Mouse (Mus musculus) heart, embryonic 14.5 days (tissue): ENCODE results near the gene Tube1. TPM values are rescaled to one million over a fixed set of nuclear protein-coding genes. Genes with fewer than 3 reads are reported as not detected.

Experiments used
- ATAC-seq: fragments of 200-750 bp; cut with Nextera tagmentation; 2 replicates; pipeline ENCODE4 v1.8.0; 2017; ENCODE audit warnings: low read depth, moderate TSS enrichment; ENCODE audit not compliant: insufficient number of reproducible peaks, insufficient read depth, low FRiP score
- H3K27ac ChIP-seq, 2 experiments: fragments of 200-500 bp in 1 of 2; fragments of 300-500 bp in 1 of 2; sonication (generic) in 1 of 2; replicated peaks in 1 of 2; 2 replicates each; pipeline ENCODE4 v1.5.1; 2012 to 2014; ENCODE audit warnings: low read depth in 2 of 2, low read length in 2 of 2, control low read depth in 1 of 2, mild to moderate bottlenecking in 1 of 2, mixed read lengths in 1 of 2; ENCODE audit not compliant: control insufficient read depth in 1 of 2, insufficient read depth in 1 of 2
- H3K27me3 ChIP-seq: fragments of 300-500 bp; sonication (generic); 2 replicates; pipeline ENCODE4 v1.6.1; 2014; ENCODE audit warnings: mild to moderate bottlenecking, low read length, control low read depth; ENCODE audit not compliant: control insufficient read depth, insufficient read depth
- H3K36me3 ChIP-seq: fragments of 300-500 bp; sonication (generic); 2 replicates; pipeline ENCODE4 v1.6.1; 2014; ENCODE audit warnings: mild to moderate bottlenecking, control low read depth, low read length, mixed read lengths; ENCODE audit not compliant: control insufficient read depth, insufficient read depth
- H3K4me1 ChIP-seq, 2 experiments: fragments of 200-500 bp in 1 of 2; fragments of 300-500 bp in 1 of 2; sonication (generic) in 1 of 2; 2 replicates each; pipeline ENCODE4 v1.6.1; 2012 to 2014; ENCODE audit warnings: low read length in 2 of 2, control low read depth in 1 of 2, mixed read lengths in 1 of 2; ENCODE audit not compliant: control insufficient read depth in 2 of 2, insufficient read depth in 2 of 2
- H3K4me2 ChIP-seq: fragments of 300-500 bp; sonication (generic); 2 replicates; pipeline ENCODE4 v1.6.1; 2014; ENCODE audit warnings: mild to moderate bottlenecking, low read length
- H3K4me3 ChIP-seq, 2 experiments: fragments of 200-500 bp in 1 of 2; fragments of 300-500 bp in 1 of 2; sonication (generic) in 1 of 2; 2 replicates each; pipeline ENCODE4 v1.5.1; 2012 to 2014; ENCODE audit warnings: low read length in 2 of 2, mild to moderate bottlenecking in 2 of 2, control low read depth in 1 of 2, low read depth in 1 of 2, moderate library complexity in 1 of 2; ENCODE audit not compliant: control insufficient read depth in 1 of 2, insufficient read depth in 1 of 2
- H3K9ac ChIP-seq: fragments of 300-500 bp; sonication (generic); 2 replicates; pipeline ENCODE4 v1.6.1; 2014; ENCODE audit warnings: mild to moderate bottlenecking, low read length
- H3K9me3 ChIP-seq: fragments of 300-500 bp; sonication (generic); 2 replicates; pipeline ENCODE4 v1.6.1; 2016; ENCODE audit warnings: low read length, control low read depth; ENCODE audit not compliant: control insufficient read depth
- WGBS: fragments of 180-500 bp; shearing (Covaris S2); extraction: QIAGEN DNeasy Blood & Tissue Kit; methylation state at CpG from one replicate; pipeline ENCODE4 v1.1.7; 2014; 5-methylcytosine and 5-hydroxymethylcytosine counted together
- polyA plus RNA-seq: library from polyadenylated mRNA; unstranded; fragments of >200 nt; fragmentation: Nextera tagmentation; extraction: Ambion mirVana; gene quantifications from 2 replicates; pipeline ENCODE4 v1.2.1, GENCODE M21; 2014

Tube1 gene
- polyA plus RNA-seq, 1 experiment from 2014 or later = 7.3 TPM

- Histone ChIP-seq H3K4me3 (no peak overlapping the region), H3K4me2 (no peak overlapping the region), H3K9me3 (no peaks in the 10 kb centered on the region), H3K27ac (no peak overlapping the region), H3K27me3 (no peaks in the 10 kb centered on the region; the same call in 1 of the 2 replicates), H3K9ac (no peak overlapping the region), H3K36me3 (no peaks in the 10 kb centered on the region), H3K4me1 (peaks cover 13 to 15% of the 10 kb centered on the region in 2 experiments)
- no peak for ATAC-seq
- WGBS = 50% methylated on average over 9 of the region's 9 CpGs
Observed at GRCm38 (mm10) chr10:39169642-39170041, 35.9 kb downstream of the Tube1 start.

GRCm38 (mm10) chr10:39170181-39170580 is 36.4 kb downstream of the Tube1 start:
- Histone ChIP-seq H3K4me2 (peak overlapping the region; percentile 7; the same call in 1 of the 2 replicates), H3K27me3 (no peaks in the 10 kb centered on the region; the same call in 1 of the 2 replicates)
- WGBS = 14% methylated on average over 8 of the region's 8 CpGs

GRCm38 (mm10) chr10:39170706-39171105 is 36.9 kb downstream of the Tube1 start:
- WGBS = 19% methylated on average over 6 of the region's 6 CpGs
- Histone ChIP-seq H3K4me3 (no peak overlapping the region), H3K4me2 (peak overlapping the region; percentile 74), H3K36me3 (no peaks in the 10 kb centered on the region), H3K27ac (no peak overlapping the region), H3K9ac (no peak overlapping the region), H3K4me1 (peaks cover 11 to 15% of the 10 kb centered on the region in 2 experiments), H3K27me3 (no peaks in the 10 kb centered on the region; the same call in 1 of the 2 replicates), H3K9me3 (no peaks in the 10 kb centered on the region)
- ATAC-seq = no peak

More at GRCm38 (mm10) chr10:39170181-39170580, 36.4 kb downstream of the Tube1 start:
- no peaks in the 10 kb centered on the region for H3K9me3 ChIP-seq
- H3K4me3 ChIP-seq = no peak overlapping the region
- no peak overlapping the region for H3K9ac ChIP-seq
- H3K27ac ChIP-seq = no peak overlapping the region
- H3K36me3 ChIP-seq = no peaks in the 10 kb centered on the region
- H3K4me1 ChIP-seq = peaks cover 12 to 15% of the 10 kb centered on the region in 2 experiments
- no peak for ATAC-seq

DNA sequence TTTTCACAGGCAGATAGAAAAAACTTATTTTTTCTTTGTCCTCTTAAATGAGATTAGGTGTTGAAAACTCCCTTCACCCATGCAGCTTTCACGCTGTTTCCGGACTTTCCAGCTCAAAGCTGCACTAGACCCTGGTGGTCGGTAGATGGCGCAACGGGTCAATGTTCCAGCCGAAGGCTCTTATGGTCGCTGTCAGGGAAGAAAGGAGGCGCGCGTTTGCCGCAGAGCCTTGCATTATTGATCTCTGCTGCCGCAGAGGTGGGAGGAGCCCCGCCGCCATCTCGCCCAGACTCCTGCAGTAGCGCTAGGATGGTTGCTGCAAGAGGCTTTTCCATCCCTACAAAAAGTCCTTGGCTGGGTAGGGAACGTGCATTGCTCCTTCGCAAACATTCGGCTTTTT is 37.4 kb downstream of the Tube1 start:
- Histone ChIP-seq H3K9me3 (no peaks in the 10 kb centered on the region), H3K9ac (peak overlapping the region; percentile 61), H3K4me1 (peaks cover 11% of the 10 kb centered on the region in 2 experiments), H3K36me3 (no peaks in the 10 kb centered on the region), H3K4me3 (peak overlapping the region; percentile 48 to 64), H3K4me2 (peak overlapping the region; percentile 74), H3K27ac (peak overlapping the region; percentile 33 to 59; a peak in 3 of 4 replicates), H3K27me3 (no peaks in the 10 kb centered on the region; the same call in 1 of the 2 replicates)
- ATAC-seq = peak; percentile 84
- WGBS = under 1% methylated on average over 19 of the region's 19 CpGs

DNA sequence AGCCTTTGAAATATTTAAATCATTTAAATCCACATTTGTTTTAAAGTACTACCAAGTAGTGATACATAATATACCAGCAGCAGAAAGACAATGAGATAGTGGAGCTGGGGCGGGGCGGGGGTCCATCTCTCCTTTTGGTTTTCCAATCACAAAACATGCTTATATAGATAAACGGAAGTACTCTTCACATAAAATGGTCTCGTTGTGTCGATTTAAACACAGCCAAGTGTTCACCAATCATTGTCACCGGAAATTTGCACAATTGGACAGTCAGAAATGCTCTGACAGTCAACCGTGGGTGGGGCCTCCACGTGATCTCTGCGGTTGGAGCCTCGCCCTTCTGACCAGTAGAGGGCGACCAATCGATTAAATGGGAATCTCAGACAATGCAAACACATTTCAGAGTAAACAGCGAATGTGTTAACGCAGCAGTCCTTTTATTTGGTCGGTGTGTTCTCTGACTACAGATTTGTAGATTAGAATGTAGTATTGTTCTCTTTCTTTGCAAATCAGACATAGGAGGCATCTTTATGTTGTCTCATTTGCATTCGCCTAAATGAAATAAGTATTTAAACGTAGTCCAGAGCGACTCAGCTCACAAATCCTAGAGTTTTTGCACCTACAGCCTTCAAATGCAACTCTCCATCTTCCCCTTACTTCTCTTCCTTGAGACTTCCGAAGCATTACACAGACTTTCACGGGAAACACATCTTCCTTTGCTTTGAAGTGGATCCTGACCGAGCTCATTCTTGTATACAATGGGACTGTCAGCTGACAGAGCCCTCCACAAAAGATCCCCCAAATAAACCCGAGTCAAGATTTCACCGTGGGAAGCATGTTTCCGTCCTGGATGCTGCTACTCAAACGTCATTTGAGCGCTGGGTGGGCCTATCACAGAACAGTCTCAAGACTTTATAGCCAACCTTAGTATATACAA is 38.1 kb downstream of the Tube1 start:
- 18% methylated on average over 26 of the region's 26 CpGs for WGBS
- peak overlapping the region; percentile 59 to 66 for H3K27ac ChIP-seq
- H3K9ac ChIP-seq = peak overlapping the region; percentile 61
- peak; percentile 58; the same call in 1 of the 2 replicates for ATAC-seq
- H3K9me3 ChIP-seq = no peaks in the 10 kb centered on the region
- H3K4me1 ChIP-seq = peaks cover 8% of the 10 kb centered on the region in 2 experiments; a peak in 3 of 4 replicates
- H3K36me3 ChIP-seq = no peaks in the 10 kb centered on the region
- H3K27me3 ChIP-seq = no peaks in the 10 kb centered on the region; the same call in 1 of the 2 replicates
- H3K4me3 ChIP-seq = peak overlapping the region; percentile 48 to 64
- peak overlapping the region; percentile 74 for H3K4me2 ChIP-seq

GRCm38 (mm10) chr10:39172540-39172931 is 38.8 kb downstream of the Tube1 start:
- peak overlapping the region; percentile 74 for H3K4me2 ChIP-seq
- 65% methylated on average over 6 of the region's 6 CpGs for WGBS
- H3K27ac ChIP-seq = peak overlapping the region; percentile 33 to 66; a peak in 3 of 4 replicates
- no peaks in the 10 kb centered on the region for H3K36me3 ChIP-seq
- no peak for ATAC-seq
- no peak overlapping the region for H3K9ac ChIP-seq
- H3K4me3 ChIP-seq = peak overlapping the region in 1 of 2 experiments; percentile 7; a peak in 1 of 4 replicates
- peaks cover 8% of the 10 kb centered on the region in 2 experiments; a peak in 3 of 4 replicates for H3K4me1 ChIP-seq
- H3K9me3 ChIP-seq = no peaks in the 10 kb centered on the region
- no peaks in the 10 kb centered on the region; the same call in 1 of the 2 replicates for H3K27me3 ChIP-seq

DNA sequence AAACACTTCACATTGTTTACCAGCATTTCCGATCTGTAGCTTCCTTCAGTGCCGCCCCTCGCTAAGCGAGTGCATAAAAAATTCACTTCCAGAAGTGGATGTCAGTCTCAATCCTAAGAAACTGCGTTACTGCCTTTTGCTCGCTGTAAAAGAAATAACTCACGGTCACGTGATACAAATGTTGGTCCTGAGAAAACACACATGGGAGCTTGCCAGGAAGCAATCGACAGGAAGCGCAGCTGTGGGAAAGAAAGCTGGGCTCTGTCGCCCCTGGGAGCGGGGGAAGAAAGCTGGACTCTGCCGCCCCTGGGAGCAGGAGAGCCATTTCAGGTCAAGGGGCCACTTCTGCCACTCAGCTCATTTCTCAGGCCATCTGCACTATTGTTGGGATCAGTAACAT is 39.3 kb downstream of the Tube1 start:
- Histone ChIP-seq H3K4me2 (peak overlapping the region; percentile 74), H3K4me1 (peaks cover 8% of the 10 kb centered on the region in 2 experiments; a peak in 3 of 4 replicates), H3K9me3 (0 out of 2 replicates have a peak, but pooled peaks cover 5% of the 10 kb centered on the region), H3K4me3 (peak overlapping the region in 1 of 2 experiments; percentile 7; a peak in 1 of 4 replicates), H3K27me3 (no peaks in the 10 kb centered on the region; the same call in 1 of the 2 replicates), H3K27ac (peak overlapping the region; percentile 33 to 66; a peak in 3 of 4 replicates), H3K9ac (no peak overlapping the region), H3K36me3 (no peaks in the 10 kb centered on the region)
- 43% methylated on average over 13 of the region's 13 CpGs for WGBS
- no peak for ATAC-seq
